Mouse (Mus musculus): ENCODE measurements around the gene Gabpb1. TPM values are rescaled to one million over a fixed set of nuclear protein-coding genes. Genes with fewer than 3 reads are reported as not detected.

Gene Gabpb1
- polyA plus RNA-seq, 1 experiment from 2014 or later = 19.0 TPM

GRCm38 (mm10) chr2:126652929-126653328 lies 23.2 kb downstream of the Gabpb1 start:
- H3K4me1 ChIP-seq (ENCODE audit: control insufficient read depth, low read depth, low read length) = no peaks in the 10 kb centered on the region
- no peak overlapping the region for H3K4me2 ChIP-seq (ENCODE audit: low read depth, low read length)
- no peaks in the 10 kb centered on the region for H3K27me3 ChIP-seq (ENCODE audit: control insufficient read depth, insufficient read depth, low read depth, low read length)
- H3K27ac ChIP-seq (ENCODE audit: low read length) = no peak overlapping the region
- no peak for ATAC-seq (ENCODE audit: low read depth)
- H3K4me3 ChIP-seq (ENCODE audit: low read depth, low read length) = no peak overlapping the region
- H3K9me3 ChIP-seq (replicated peaks; ENCODE audit: control insufficient read depth, low read length) = no peaks in the 10 kb centered on the region
- no peak overlapping the region for H3K9ac ChIP-seq (ENCODE audit: low read depth, low read length)
- peaks cover 7% of the 10 kb centered on the region for H3K36me3 ChIP-seq (ENCODE audit: control insufficient read depth, insufficient read depth)
- WGBS (ENCODE audit: insufficient replicate concordance) = 77% methylated on average over 4 of the region's 4 CpGs

- no peak overlapping the region for H3K9ac ChIP-seq (ENCODE audit: low read depth, low read length)
- H3K4me2 ChIP-seq (ENCODE audit: low read depth, low read length) = no peak overlapping the region
- H3K4me3 ChIP-seq (ENCODE audit: low read depth, low read length) = no peak overlapping the region
- no peaks in the 10 kb centered on the region for H3K4me1 ChIP-seq (ENCODE audit: control insufficient read depth, low read depth, low read length)
- H3K27me3 ChIP-seq (ENCODE audit: control insufficient read depth, insufficient read depth, low read depth, low read length) = no peaks in the 10 kb centered on the region
- no peaks in the 10 kb centered on the region for H3K9me3 ChIP-seq (replicated peaks; ENCODE audit: control insufficient read depth, low read length)
- H3K36me3 ChIP-seq (ENCODE audit: control insufficient read depth, insufficient read depth) = peaks cover 18% of the 10 kb centered on the region
- no peak overlapping the region for H3K27ac ChIP-seq (ENCODE audit: low read length)
- WGBS (ENCODE audit: insufficient replicate concordance) = 85% methylated on average over 3 of the region's 3 CpGs
- no peak for ATAC-seq (ENCODE audit: low read depth)
These were observed 28.4 kb downstream of the Gabpb1 start for GRCm38 (mm10) chr2:126647762-126648161.

GRCm38 (mm10) chr2:126646461-126646860 lies 29.7 kb downstream of the Gabpb1 start:
- ATAC-seq (ENCODE audit: low read depth) = no peak
- Histone ChIP-seq H3K9ac (ENCODE audit: low read depth, low read length) (no peak overlapping the region), H3K27me3 (ENCODE audit: control insufficient read depth, insufficient read depth, low read depth, low read length) (no peaks in the 10 kb centered on the region), H3K4me3 (ENCODE audit: low read depth, low read length) (no peak overlapping the region), H3K4me2 (ENCODE audit: low read depth, low read length) (no peak overlapping the region), H3K9me3 (replicated peaks; ENCODE audit: control insufficient read depth, low read length) (no peaks in the 10 kb centered on the region), H3K27ac (ENCODE audit: low read length) (no peak overlapping the region), H3K36me3 (ENCODE audit: control insufficient read depth, insufficient read depth) (peaks cover 20% of the 10 kb centered on the region), H3K4me1 (ENCODE audit: control insufficient read depth, low read depth, low read length) (no peaks in the 10 kb centered on the region)
- WGBS (ENCODE audit: insufficient replicate concordance) = 68% methylated on average over 5 of the region's 5 CpGs

GRCm38 (mm10) chr2:126644768-126645167 lies 31.4 kb downstream of the Gabpb1 start:
- Histone ChIP-seq H3K27ac (ENCODE audit: low read length) (no peak overlapping the region), H3K9ac (ENCODE audit: low read depth, low read length) (no peak overlapping the region), H3K36me3 (ENCODE audit: control insufficient read depth, insufficient read depth) (peaks cover 22% of the 10 kb centered on the region), H3K4me1 (ENCODE audit: control insufficient read depth, low read depth, low read length) (no peaks in the 10 kb centered on the region), H3K4me2 (ENCODE audit: low read depth, low read length) (no peak overlapping the region), H3K4me3 (ENCODE audit: low read depth, low read length) (no peak overlapping the region), H3K9me3 (replicated peaks; ENCODE audit: control insufficient read depth, low read length) (no peaks in the 10 kb centered on the region), H3K27me3 (ENCODE audit: control insufficient read depth, insufficient read depth, low read depth, low read length) (no peaks in the 10 kb centered on the region)
- 87% methylated on average over 1 of the region's 1 CpGs for WGBS (ENCODE audit: insufficient replicate concordance)
- no peak for ATAC-seq (ENCODE audit: low read depth)

GRCm38 (mm10) chr2:126640298-126640697 lies 35.8 kb downstream of the Gabpb1 start:
- WGBS (ENCODE audit: insufficient replicate concordance) = 84% methylated on average over 2 of the region's 2 CpGs
- Histone ChIP-seq H3K9ac (ENCODE audit: low read depth, low read length) (no peak overlapping the region), H3K9me3 (replicated peaks; ENCODE audit: control insufficient read depth, low read length) (no peaks in the 10 kb centered on the region), H3K27me3 (ENCODE audit: control insufficient read depth, insufficient read depth, low read depth, low read length) (no peaks in the 10 kb centered on the region), H3K4me1 (ENCODE audit: control insufficient read depth, low read depth, low read length) (no peaks in the 10 kb centered on the region; the same call in 1 of the 2 replicates), H3K4me3 (ENCODE audit: low read depth, low read length) (no peak overlapping the region), H3K27ac (ENCODE audit: low read length) (no peak overlapping the region), H3K4me2 (ENCODE audit: low read depth, low read length) (no peak overlapping the region), H3K36me3 (ENCODE audit: control insufficient read depth, insufficient read depth) (peaks cover 21% of the 10 kb centered on the region)
- ATAC-seq (ENCODE audit: low read depth) = no peak

GRCm38 (mm10) chr2:126635939-126636823 lies 40.0 kb downstream of the Gabpb1 start:
- 45% methylated on average over 12 of the region's 12 CpGs for WGBS (ENCODE audit: insufficient replicate concordance)
- no peak overlapping the region for H3K27ac ChIP-seq (ENCODE audit: low read length)

GRCm38 (mm10) chr2:126633165-126633564 lies 43.0 kb downstream of the Gabpb1 start:
- no peak overlapping the region for H3K4me2 ChIP-seq (ENCODE audit: low read depth, low read length)
- 64% methylated on average over 2 of the region's 2 CpGs for WGBS (ENCODE audit: insufficient replicate concordance)
- H3K9ac ChIP-seq (ENCODE audit: low read depth, low read length) = no peak overlapping the region
- peaks cover 8% of the 10 kb centered on the region; the same call in 1 of the 2 replicates for H3K36me3 ChIP-seq (ENCODE audit: control insufficient read depth, insufficient read depth)
- H3K27ac ChIP-seq (ENCODE audit: low read length) = no peak overlapping the region
- H3K4me1 ChIP-seq (ENCODE audit: control insufficient read depth, low read depth, low read length) = no peaks in the 10 kb centered on the region; the same call in 1 of the 2 replicates
- H3K4me3 ChIP-seq (ENCODE audit: low read depth, low read length) = no peak overlapping the region
- no peak for ATAC-seq (ENCODE audit: low read depth)
- no peaks in the 10 kb centered on the region for H3K27me3 ChIP-seq (ENCODE audit: control insufficient read depth, insufficient read depth, low read depth, low read length)
- H3K9me3 ChIP-seq (replicated peaks; ENCODE audit: control insufficient read depth, low read length) = no peaks in the 10 kb centered on the region

More at GRCm38 (mm10) chr2:126635939-126636823, 40.0 kb downstream of the Gabpb1 start:
- Histone ChIP-seq H3K4me2 (ENCODE audit: low read depth, low read length) (no peak overlapping the region), H3K36me3 (ENCODE audit: control insufficient read depth, insufficient read depth) (peaks cover 16% of the 10 kb centered on the region), H3K9ac (ENCODE audit: low read depth, low read length) (no peak overlapping the region), H3K27me3 (ENCODE audit: control insufficient read depth, insufficient read depth, low read depth, low read length) (no peaks in the 10 kb centered on the region), H3K4me3 (ENCODE audit: low read depth, low read length) (no peak overlapping the region), H3K9me3 (replicated peaks; ENCODE audit: control insufficient read depth, low read length) (no peaks in the 10 kb centered on the region), H3K4me1 (ENCODE audit: control insufficient read depth, low read depth, low read length) (no peaks in the 10 kb centered on the region; the same call in 1 of the 2 replicates)
- peak; percentile 37; the same call in 1 of the 2 replicates for ATAC-seq (ENCODE audit: low read depth)

- Histone ChIP-seq H3K27ac (ENCODE audit: low read length) (no peak overlapping the region), H3K4me1 (ENCODE audit: control insufficient read depth, low read depth, low read length) (no peaks in the 10 kb centered on the region), H3K4me3 (ENCODE audit: low read depth, low read length) (no peak overlapping the region), H3K27me3 (ENCODE audit: control insufficient read depth, insufficient read depth, low read depth, low read length) (no peaks in the 10 kb centered on the region), H3K9me3 (replicated peaks; ENCODE audit: control insufficient read depth, low read length) (no peaks in the 10 kb centered on the region), H3K9ac (ENCODE audit: low read depth, low read length) (no peak overlapping the region), H3K36me3 (ENCODE audit: control insufficient read depth, insufficient read depth) (peaks cover 2% of the 10 kb centered on the region; the same call in 1 of the 2 replicates), H3K4me2 (ENCODE audit: low read depth, low read length) (no peak overlapping the region)
- 76% methylated on average over 9 of the region's 9 CpGs for WGBS (ENCODE audit: insufficient replicate concordance)
- ATAC-seq (ENCODE audit: low read depth) = no peak
These were observed 47.6 kb downstream of the Gabpb1 start for GRCm38 (mm10) chr2:126628455-126628995.

- H3K27me3 ChIP-seq (ENCODE audit: control insufficient read depth, insufficient read depth, low read depth, low read length) = no peaks in the 10 kb centered on the region
These were observed 53.0 kb downstream of the Gabpb1 start for GRCm38 (mm10) chr2:126623138-126623537.

More at GRCm38 (mm10) chr2:126623138-126623537, 53.0 kb downstream of the Gabpb1 start:
- no peak overlapping the region for H3K4me2 ChIP-seq (ENCODE audit: low read depth, low read length)
- H3K4me1 ChIP-seq (ENCODE audit: control insufficient read depth, low read depth, low read length) = no peaks in the 10 kb centered on the region
- no peaks in the 10 kb centered on the region for H3K9me3 ChIP-seq (replicated peaks; ENCODE audit: control insufficient read depth, low read length)
- no peaks in the 10 kb centered on the region for H3K36me3 ChIP-seq (ENCODE audit: control insufficient read depth, insufficient read depth)
- no peak for ATAC-seq (ENCODE audit: low read depth)
- no peak overlapping the region for H3K4me3 ChIP-seq (ENCODE audit: low read depth, low read length)
- H3K9ac ChIP-seq (ENCODE audit: low read depth, low read length) = no peak overlapping the region
- no peak overlapping the region for H3K27ac ChIP-seq (ENCODE audit: low read length)

Data from liver, embryonic 16.5 days (tissue).